Mouse (Mus musculus) frontal cortex, adult 2 months (tissue): ENCODE measurements at regions not wholly inside any gene's neighbourhood (a gene's known extent, or its start where the extent isn't known, plus 50 kb on each side); places are given as distances from the start of the nearest gene placed in this dataset.
"Not testable (repeated sequence)": the region's sequence is repeated elsewhere in the genome, so short reads cannot be mapped to it uniquely, and the experiment has no call there.

ENCODE experiments used
- DNase-seq, 2 experiments: peaks; one replicate each; pipeline ENCODE4 v3.0.0; 2022; ENCODE audit warnings: low spot score in 1 of 2; ENCODE audit errors: extremely low spot score in 1 of 2

- DNase-seq, result peak in 1 of 2 experiments; percentile 48
Measured at GRCm38 (mm10) chr2:72614256-72614655, 138.3 kb downstream of the Cdca7 start.

DNA sequence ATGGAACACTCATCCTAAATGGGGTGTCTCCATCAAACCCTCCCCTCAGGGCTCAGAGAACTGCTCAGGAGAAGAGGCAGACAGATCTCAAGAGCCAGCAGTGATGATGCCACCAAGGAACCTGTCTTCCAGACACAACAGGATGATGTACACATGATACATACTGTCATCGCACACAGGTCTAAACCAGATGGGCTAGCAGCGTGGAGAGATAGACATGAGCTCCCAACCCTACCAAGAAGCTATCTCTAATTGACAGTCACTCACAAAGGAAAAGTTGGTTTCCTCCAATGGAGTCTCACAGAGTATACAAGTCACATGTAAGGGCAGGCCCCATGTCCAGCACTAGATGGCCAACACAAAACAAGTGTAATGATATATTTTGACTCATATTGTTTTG is 139.9 kb downstream of the Cdca7 start:
- DNase-seq, result no peak

DNA sequence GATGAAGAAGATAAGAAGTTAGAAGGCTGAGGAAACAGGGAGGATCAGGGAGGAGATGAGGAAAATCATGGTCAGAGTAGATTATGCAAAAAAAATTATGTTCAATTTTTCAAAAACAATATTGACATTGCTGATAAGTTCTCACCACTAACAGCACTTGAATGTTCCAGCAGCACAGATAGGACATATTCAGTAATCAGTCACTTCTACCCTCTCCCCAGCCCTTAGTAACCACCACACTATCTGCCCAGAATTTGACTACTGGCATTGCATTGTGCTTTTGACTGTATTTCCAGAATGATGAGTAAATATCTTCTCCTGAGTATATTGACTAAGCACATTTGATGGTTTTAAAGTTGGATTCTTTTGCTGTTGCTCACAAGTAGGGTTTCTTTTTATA is 140.5 kb downstream of the Cdca7 start:
- no peak for DNase-seq

DNA sequence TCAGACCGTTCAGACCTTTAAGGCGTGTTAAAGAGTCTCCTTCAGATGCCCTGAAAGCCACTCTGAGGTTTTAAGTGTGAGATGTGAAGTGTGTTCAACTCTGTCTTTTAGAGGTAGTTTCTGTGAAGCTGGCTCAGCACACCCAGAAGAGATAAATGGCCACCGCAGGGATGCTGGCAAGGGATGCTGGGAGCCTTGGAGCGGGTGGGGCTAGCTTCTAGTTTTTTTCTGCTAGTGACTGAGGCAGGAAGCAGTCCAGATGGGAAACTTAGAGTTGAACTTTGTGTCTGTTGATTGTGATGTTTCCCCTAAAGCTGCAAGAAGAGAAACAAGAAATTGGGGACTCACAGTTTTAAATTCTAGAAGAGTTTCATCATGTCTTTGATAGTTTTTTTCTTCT is 143.5 kb downstream of the Cdca7 start:
- DNase-seq, result no peak

GRCm38 (mm10) chr2:72620182-72620652 is 144.3 kb downstream of the Cdca7 start:
- no peak for DNase-seq

- DNase-seq, result no peak
Measured at GRCm38 (mm10) chr2:72627915-72628314, 152.0 kb downstream of the Cdca7 start.

DNA sequence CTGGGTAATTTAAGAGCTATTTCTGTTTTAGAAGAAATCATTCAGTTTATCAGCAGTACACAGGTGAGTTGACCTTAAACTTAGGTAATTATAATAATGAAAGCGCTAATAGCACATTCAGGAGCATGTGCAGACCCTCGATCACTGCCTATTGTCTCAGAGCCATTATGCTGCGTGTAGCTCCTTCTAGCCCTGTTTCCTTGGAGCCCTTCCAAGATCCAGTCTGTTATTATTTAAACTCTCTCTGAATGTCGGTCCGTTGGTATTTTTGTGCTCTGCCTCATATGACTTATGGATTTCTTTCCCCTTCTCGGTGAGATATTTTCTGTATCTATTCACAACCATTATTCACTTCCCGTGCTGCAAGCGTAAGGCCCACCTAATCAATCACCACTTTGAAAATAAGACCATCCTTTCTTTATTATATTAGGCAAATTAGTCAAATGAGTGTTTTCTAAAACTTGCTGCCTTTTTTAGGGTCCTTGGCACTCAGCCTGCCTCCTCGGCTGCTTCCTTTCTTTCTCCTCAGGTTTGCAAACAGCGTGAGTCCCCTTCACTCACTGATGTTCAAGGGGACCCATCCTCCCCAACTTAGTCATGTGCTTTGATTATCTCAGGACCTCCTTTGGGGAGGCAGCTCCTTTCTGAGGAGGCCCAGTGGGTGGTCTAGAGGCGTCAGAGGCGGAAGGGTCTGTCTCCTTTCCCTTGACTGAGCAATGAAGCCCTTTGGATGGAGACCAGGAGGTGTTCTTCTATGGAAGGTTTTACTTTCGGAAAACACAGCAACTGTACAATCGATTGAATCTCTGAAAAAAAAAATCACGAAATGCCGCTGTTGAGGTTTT is 152.9 kb downstream of the Cdca7 start:
- DNase-seq, result no peak

DNA sequence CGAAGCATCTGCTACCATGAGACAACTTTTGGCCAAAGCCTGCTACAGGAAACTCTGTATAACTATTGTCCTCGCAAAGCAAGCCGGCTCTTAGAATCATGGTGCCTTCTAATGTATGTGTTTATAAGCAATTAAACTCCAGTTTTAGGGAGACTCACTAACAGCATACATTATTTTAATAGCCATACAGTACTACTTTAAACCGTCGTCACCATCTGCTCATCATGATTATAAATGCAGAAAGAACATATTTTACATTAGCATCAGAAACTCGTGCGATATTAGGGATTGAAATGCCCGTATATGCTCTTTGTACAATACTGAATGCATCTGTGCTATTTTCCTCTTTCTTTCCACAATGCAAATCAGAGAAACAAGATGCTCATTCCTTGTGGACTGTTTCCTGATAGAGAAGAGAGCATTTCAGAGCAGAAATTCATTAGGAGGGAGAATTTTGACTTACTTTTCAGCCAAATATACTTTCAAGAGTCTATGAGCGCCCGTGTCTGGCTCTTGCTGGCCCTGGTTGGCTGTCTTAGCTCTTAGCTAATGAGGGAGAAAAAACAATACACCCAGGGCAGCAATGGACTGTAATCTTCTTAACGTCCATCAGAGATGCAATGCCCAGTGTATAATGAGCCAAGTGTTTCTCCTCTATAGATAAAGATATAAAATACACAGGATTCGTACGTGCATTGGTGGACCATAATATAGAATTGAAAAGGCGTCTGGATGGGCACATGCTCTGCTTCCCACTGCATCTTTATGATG is 153.9 kb downstream of the Cdca7 start:
- no peak for DNase-seq

DNA sequence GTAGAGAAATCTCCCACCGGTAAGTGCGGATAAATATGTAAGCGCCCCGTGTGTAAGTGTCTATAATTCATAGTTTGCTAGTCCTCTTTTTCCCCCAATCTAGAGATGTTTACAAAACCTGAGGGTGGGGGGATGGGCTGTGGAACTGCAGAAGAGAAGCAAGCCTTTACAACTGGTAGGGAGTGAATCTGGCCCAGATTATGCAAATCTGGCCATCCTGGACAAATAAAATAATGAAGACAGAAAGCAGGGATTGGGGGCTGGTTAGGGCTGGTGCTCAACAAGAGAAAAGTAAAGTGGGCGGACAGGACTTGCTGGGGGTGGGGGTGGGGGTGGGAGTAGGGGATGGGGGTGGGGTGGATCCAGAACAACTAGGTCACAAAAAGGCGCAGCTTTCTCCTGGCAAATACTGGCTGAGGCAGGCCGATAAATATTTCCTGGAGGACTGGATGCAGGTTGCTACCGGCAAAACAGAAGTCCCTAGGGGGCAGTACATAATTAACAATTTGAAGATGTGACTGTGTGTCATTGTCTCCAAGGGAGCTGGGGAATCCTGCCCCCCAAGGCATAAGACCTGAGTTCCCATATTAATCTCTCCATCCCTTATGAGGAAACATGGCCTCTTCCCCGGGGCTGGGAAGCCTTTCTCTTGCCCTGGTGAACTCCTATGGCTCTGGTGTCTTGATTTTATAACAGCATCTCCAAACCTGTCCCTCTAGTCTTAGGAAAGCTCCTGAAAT is 162.1 kb downstream of the Cdca7 start:
- DNase-seq, result peak in 1 of 2 experiments; percentile 39

GRCm38 (mm10) chr2:72639022-72639421 is 163.1 kb downstream of the Cdca7 start:
- DNase-seq, result no peak

- no peak for DNase-seq
Measured at GRCm38 (mm10) chr2:72641228-72641627, 165.3 kb downstream of the Cdca7 start.

DNA sequence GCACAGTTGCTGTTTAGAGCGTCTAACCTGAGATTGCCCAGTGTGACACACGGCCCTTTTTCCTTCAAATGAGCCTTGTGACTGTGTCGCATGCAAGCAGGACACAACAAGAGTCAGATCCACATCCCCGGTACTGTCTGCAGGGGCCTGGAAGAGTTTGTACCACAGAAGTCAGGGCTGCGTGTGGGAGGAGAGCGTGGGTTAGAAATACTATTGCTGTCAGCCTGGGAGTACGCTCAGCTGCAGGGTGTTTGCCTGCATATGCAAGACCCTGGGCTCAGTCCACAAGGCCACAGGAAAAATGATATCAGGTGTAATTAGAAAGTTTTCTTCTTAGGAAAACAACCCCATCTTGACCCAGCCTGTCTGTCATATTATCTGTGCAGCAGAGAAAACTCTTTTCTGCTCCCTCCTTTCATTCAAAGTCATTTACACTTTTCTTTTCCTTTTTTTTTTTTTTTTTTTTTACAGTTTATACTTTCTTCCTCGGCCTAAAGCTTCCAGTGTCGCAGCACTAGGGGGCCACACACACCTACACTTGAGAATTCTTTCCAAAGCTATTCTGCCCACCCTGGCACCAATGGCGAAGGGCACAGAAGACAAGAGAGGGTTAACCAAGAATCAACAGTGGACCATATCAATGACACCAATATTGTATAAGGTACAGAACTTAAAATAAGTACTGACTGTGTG is 168.3 kb downstream of the Cdca7 start:
- peak in 1 of 2 experiments; percentile 6 for DNase-seq

DNA sequence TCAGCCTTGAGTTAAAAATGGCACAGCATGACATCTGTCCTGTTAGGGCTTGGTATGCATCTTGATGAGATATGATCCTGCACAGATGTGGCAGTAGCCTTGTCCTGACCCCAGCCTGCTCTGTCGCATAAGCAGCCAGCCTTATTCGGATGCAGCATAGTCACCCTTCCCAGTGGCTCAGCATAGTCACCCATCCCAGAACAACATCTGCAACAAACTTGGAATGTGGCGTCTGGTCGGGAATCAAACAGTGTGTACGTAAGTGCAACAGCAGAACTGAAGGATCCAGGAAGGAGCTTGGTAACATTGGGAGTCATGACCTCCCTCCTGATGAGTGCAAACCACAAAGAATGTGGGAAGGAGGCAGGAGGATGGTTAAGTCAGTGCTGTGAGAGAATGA is 171.7 kb downstream of the Cdca7 start:
- DNase-seq, result no peak

DNA sequence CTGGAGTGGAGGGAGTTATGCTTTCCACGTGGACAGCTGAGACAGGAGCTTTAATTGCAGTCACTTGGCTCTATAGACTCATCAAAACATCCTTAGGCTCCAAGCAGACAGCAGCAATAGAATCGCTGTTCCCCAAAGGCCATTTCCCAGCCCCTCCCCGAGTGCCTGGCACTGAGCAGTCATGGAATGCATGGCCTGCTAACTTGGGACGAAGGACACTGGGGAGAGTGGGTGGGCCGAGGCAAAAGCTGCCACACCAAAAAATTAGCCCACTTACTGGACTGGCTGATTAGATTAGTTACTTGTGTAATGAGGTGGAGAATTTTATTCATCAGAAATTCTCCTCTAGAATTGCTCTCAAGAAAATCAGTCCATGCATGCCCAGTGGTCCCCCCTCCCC is 172.3 kb downstream of the Cdca7 start:
- DNase-seq, result no peak

- no peak for DNase-seq
Measured at GRCm38 (mm10) chr2:72655864-72656263, 179.9 kb downstream of the Cdca7 start.

- no peak for DNase-seq
Measured at GRCm38 (mm10) chr2:72657101-72657920, 181.4 kb downstream of the Cdca7 start.

DNA sequence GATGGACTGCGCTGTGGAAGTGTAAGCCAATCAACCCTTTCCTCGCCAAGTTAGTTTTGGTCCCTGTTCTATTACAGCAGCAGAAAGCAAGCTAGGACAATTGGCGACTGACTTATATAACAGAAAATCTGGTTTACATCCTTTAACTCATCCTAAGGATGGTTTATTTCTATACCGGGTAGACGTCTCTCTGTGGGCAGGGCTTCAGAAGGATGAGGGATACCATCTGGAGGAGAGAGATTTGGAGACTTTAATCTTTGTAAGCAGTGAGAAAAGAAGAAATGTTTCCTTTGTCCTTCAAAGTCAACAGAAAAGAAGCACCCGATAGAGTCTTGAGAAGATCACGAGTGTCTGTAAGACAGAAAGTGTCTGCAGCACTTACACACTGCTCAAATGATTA is 186.4 kb downstream of the Cdca7 start:
- no peak for DNase-seq

DNA sequence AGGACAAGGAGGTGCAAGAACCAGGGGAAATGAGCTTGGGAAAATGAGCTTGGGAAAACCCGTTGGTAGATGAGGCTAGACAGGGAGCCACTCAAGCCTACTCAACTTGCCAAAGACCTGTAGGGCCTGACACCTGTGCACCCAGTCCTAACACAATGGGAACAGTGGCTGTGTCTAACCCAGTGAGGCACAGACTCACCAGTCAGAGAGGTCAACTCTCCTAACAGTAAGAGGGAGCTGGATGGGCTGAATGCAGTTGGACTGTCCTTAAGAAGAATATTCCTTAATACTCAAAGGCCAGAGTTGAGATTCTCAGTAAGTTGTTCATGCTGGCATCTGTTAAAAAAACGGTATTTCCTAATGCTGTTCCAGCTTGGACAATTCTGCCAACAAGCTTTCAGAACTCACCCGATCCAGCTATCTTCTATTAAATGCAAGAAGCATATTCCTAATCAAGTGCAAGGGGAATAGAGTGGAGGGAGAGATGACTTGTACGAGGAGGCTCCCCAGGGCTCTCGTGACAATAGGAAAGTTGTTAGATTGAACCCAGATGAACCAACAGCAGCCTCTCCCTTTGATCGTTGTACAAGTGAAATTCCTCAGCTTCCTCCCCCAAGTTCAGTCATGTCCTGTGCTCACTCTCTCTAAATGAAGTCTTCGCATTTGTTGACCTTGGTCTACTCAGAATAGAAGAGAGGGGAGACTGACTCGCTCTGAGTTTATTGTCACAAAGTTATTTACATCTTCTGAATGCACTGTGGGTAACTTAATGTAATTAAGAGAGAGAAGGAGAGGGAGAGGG is 187.2 kb downstream of the Cdca7 start:
- no peak for DNase-seq

GRCm38 (mm10) chr2:72667396-72667795 is 191.4 kb downstream of the Cdca7 start:
- not testable (repeated sequence) for DNase-seq
